Mouse (Mus musculus): ENCODE data around the gene Gm20605. TPM values are rescaled to one million over a fixed set of nuclear protein-coding genes. Genes with fewer than 3 reads are reported as not detected.
A peak's percentile ranks its signal among the peaks of the same experiment; 100 is the strongest.

Gm20605 gene
- total RNA-seq, 2 experiments from 2014 or later = 11.6 to 12.8 TPM

DNA sequence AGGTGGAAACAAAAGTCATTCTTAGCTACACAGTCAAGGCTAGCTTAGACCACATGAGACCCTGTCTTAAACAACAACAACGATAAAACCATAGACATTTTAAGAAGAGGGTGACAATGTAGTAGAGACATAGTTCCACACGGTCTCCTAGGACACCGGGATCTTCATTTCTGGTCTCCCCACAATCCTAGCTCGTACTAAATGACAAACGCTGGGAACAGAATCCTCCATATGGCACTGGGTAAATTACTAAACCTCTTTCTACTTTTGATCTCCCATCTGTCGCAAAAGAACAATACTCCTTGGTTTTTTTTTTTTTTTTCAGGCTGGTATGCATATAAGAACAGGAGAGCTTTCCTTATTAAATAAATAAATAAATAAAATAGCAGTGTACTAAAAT, 53.6 kb downstream of the Gm20605 start:
- peak overlapping the region; percentile 96 for H3K4me3 ChIP-seq
- intact Hi-C loops (cut with DNase I) = loop anchor here (2.0 kb wide), 2 partner anchors 54 to 58 kb away; partner anchors contain the start of genes Fbxo24, Gm20605, Lrch4 and Nyap1

DNA sequence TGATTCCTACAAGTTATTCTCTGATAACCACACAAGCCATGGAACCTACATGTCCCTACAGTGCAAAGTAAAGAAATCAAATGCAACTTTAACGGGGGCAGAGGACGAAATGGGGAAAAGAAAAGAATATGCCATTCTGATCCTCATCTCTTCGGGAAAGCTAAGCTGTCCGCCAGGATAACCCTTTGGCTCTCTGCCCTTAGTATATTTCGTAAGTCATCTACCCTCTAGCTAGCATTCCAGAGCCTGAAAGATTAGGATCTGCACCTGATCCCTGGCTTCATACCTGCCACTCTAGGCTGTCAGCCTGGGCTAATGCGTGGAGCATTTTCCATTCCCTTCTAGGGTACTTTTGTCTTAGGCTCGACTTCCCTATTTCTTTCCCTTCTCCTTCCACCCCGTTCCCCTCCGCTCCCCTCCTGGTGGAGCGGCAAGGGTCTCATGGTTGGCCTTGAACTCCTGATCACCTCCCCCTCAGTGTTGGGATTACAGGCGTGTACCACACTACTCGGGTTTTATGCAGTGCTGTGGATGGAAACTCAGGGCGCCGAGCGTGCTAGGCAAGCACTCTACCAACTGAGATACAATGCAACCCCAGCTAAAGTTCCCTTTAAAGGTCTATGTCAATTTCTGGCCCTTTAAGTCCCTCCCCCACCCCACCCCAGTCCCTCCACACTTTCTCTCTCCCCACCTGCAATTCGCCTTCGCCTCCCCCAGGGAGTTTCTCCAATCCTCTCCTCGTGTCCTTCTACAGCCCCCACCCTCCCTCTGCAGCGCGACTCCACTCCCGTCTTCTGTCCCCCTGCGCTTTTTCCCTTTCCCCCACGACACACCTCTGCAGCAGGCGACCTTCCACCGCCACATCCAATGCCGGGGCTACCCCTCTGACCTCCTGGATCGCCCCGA, 54.7 kb downstream of the Gm20605 start:
- H3K27ac ChIP-seq = peak overlapping the region; percentile 71
- intact Hi-C loops (cut with DNase I) = loop anchor here (2.0 kb wide), 2 partner anchors 55 to 57 kb away; partner anchors contain the start of genes Fbxo24, Gm20605, Lrch4 and Nyap1
- H3K4me3 ChIP-seq = peak overlapping the region; percentile 96
- DNase-seq (ENCODE audit: extremely low spot score in 1 of 2, low spot score in 2 of 2) = no peak
- no peak; the same call in 1 of the 2 replicates for TF ChIP-seq CTCF (IDR thresholded peaks at IDR 0.05)

More for the DNA sequence above, 53.6 kb downstream of the Gm20605 start:
- no peak overlapping the region for H3K27ac ChIP-seq
- no peak for TF ChIP-seq CTCF (IDR thresholded peaks at IDR 0.05)
- no peak for DNase-seq (ENCODE audit: extremely low spot score in 1 of 2, low spot score in 2 of 2)

DNA sequence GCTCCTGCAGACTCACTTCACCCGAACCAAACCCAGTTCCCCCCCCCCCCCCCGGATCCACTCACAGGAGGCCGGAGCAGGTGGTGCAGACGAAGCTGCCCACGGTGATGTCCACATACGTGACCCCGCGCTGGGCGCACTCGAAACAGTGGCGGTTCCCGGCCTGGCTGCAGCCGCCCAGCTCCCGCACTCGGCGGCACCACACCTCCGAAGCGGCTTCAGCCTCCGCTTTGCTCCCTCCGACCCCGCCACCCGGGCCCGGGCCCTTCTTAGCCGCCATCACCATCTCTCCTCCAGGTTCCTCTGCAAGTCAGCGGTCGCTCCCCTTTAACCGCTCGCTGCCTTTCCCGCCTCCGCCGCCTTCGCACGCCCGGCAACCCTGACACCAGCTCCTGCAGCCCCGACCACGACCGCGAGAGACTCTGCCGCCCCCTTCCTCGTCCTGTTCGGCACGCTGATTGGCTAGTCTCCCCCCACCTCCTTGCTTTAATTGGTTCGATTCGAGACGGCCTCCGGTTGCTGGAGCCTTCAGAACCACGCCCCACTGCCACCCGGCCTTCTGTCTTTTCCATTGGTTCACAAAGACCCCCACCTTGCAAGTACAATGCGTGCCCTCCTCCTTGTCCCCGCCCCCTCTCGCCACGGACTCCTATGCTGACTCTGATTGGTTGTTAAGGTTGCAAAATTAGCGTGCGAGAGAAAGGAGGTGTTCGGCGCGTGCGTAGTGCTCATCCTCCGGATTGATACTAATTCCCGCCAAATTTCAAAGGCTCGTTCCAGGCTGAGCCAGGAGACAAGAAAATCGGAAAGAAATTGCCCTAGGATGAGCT, 55.5 kb downstream of the Gm20605 start, which contains the start of gene Agfg2:
TSS of gene Agfg2 (minus strand) at position 433 of the 830 bp plus-strand sequence.
- peak; percentile 10; the same call in 1 of the 2 replicates for TF ChIP-seq CTCF (IDR thresholded peaks at IDR 0.05)
- DNase-seq (ENCODE audit: extremely low spot score in 1 of 2, low spot score in 2 of 2) = peak; percentile 95 to 98
- intact Hi-C loops (cut with DNase I) = no loop called here
- Histone ChIP-seq H3K27ac (peak within 1 kb of the TSS; percentile 71), H3K4me3 (peak within 1 kb of the TSS; percentile 96)

DNA sequence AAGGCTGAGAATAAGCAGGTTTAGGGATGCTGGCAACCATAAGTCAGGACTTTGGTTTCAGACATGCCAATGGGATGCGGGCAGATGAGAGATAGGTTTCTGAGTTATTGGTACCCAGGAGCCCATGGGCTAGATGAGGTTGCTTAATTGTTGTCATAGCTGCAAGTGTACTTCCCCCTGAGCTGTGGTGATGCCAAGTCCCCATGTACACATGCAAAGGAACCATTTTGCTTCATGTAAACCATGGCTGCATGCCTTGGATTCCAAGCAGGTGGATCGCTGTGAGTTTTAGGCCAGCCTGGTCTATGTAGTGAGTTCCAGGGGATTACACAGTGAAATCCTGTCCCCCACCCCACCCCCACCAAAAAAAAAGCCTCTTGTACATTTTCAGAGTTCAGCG, 56.7 kb downstream of the Gm20605 start:
- Histone ChIP-seq H3K27ac (no peak overlapping the region), H3K4me3 (no peak overlapping the region)
- no peak for DNase-seq (ENCODE audit: extremely low spot score in 1 of 2, low spot score in 2 of 2)
- TF ChIP-seq CTCF (IDR thresholded peaks at IDR 0.05) = no peak
- intact Hi-C loops (cut with DNase I) = no loop called here

DNA sequence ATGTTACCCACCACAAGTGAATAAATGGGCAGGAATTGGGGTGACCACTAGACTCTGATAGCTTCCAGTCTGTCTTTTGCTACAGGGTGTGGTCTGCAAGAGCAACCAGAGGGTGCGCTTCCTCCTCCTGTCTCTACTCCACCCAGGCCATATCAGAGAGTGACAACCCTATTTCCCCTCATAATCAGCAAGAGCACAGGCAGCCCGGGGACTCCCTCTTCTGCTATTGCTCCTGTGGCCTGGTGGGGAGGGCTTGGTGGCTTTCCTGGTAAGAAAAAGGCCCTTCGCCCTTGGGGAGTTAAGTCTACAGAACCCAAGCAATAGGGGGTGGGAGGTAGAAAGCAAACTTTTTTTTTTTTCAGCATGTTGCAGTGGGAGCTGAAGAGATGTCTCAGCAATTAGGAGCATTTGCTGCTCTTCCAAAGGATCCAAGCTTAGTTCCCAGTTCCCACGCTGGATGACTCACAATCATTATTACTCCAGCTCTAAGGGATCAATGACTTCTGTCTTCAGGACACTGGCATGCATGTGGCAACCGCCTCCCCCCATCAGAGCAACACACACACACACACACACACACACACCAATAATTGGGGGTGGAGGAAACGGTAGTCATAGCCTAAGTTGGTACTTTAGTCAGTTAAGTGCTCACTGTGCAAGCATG, 57.3 kb downstream of the Gm20605 start:
- DNase-seq (ENCODE audit: extremely low spot score in 1 of 2, low spot score in 2 of 2) = no peak
- Histone ChIP-seq H3K27ac (no peak overlapping the region), H3K4me3 (no peak overlapping the region)
- no peak for TF ChIP-seq CTCF (IDR thresholded peaks at IDR 0.05)
- intact Hi-C loops (cut with DNase I) = no loop called here

DNA sequence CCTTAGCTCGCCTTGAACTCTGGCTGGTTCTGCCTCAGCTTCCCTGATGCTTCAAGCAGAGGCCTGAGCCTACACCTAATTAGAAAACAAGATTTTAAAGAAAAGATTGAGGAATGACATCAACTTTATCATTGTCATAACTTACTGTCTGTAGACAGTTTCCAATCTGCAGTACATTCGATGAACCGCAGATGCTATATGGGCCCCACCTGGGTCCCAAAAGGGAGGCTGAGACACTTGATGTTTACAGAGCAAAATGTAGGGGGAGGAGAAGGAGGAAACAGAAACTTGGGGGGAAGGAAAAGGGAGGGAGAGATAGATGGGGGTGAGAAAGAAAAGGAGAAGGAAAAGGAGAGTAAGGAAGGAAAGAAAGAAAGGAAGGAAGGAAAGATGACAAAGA, 61.0 kb downstream of the Gm20605 start:
- H3K27ac ChIP-seq = no peak overlapping the region
- intact Hi-C loops (cut with DNase I) = no loop called here
- TF ChIP-seq CTCF (IDR thresholded peaks at IDR 0.05) = no peak
- no peak overlapping the region for H3K4me3 ChIP-seq
- no peak for DNase-seq (ENCODE audit: extremely low spot score in 1 of 2, low spot score in 2 of 2)

DNA sequence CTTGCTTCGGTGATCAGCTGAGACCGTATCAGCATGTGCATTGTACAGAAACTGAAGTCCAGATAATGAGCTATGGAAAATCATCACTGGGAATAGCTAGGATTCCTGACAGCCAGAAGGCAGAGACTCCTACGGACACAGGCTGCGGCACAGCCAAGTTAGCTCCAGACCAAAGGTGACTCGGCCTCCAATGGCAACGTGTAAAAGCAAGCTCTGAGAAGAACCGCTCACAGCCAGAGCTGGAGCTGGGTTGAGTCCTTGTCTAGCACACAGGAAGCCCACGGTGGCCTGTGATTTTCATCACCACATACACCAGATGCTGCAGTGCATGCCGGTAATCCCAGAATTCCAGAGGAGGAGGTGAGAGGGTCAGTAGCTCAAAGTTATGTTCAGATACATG, 61.6 kb downstream of the Gm20605 start:
- no peak overlapping the region for H3K4me3 ChIP-seq
- intact Hi-C loops (cut with DNase I) = no loop called here
- H3K27ac ChIP-seq = no peak overlapping the region
- no peak for DNase-seq (ENCODE audit: extremely low spot score in 1 of 2, low spot score in 2 of 2)
- no peak for TF ChIP-seq CTCF (IDR thresholded peaks at IDR 0.05)

DNA sequence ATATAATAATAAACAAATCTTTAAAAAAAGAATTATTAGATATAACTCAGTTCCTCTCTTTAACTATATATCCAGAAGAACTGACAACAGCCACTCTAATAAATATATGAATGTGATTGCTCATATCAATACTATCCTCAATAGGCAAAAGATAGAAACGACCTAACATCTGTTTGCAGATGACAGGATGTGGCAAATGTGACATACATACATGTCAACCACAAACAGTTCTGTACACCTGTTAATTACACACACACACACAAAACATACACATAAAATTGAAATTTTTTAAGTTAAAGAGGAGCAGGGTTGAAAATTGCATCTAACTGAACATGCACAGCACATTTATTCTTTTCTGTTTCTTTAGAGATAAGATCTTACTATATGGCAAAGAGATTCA, 62.9 kb downstream of the Gm20605 start:
- no peak overlapping the region for H3K27ac ChIP-seq
- H3K4me3 ChIP-seq = no peak overlapping the region
- no peak for DNase-seq (ENCODE audit: extremely low spot score in 1 of 2, low spot score in 2 of 2)
- TF ChIP-seq CTCF (IDR thresholded peaks at IDR 0.05) = no peak
- intact Hi-C loops (cut with DNase I) = no loop called here

Other genes with a start within 250 kb of the Gm20605 start
- gene Zan, start 152.1 kb upstream of the Gm20605 start, total RNA-seq (2021) = under 1 TPM; 0.30 to 0.38 TPM
- gene Pop7, start 126.7 kb upstream of the Gm20605 start, total RNA-seq (2021) = 10 to 100 TPM; 30.4 to 35.9 TPM
- gene Gigyf1, start 110.6 kb upstream of the Gm20605 start, total RNA-seq (2021) = 10 to 100 TPM; 58.1 to 59.9 TPM
- not detected for gene Epo, start 95.9 kb upstream of the Gm20605 start, total RNA-seq (2021)
- gene Gnb2, start 95.7 kb upstream of the Gm20605 start, total RNA-seq (2021) = 100 to 1,000 TPM; 570 to 583 TPM
- 100 to 1,000 TPM; 103 to 111 TPM for gene Actl6b, start 75.7 kb upstream of the Gm20605 start, total RNA-seq (2021)
- 10 to 100 TPM; 13.2 to 14.9 TPM for gene Tfr2, start 59.3 kb upstream of the Gm20605 start, total RNA-seq (2021)
- 10 to 100 TPM; 19.9 to 25.1 TPM for gene Mospd3, start 28.1 kb upstream of the Gm20605 start, total RNA-seq (2021)
- 10 to 100 TPM in 1 of 2 experiments, 1 to 10 TPM in 1; 9.6 to 11.2 TPM for gene Pcolce, start 15.4 kb upstream of the Gm20605 start, total RNA-seq (2021)
- under 1 TPM; 0.23 to 0.42 TPM for gene Fbxo24, start 173 bp upstream of the Gm20605 start, total RNA-seq (2021)
- gene Lrch4, start 54 bp upstream of the Gm20605 start, total RNA-seq (2021) = 10 to 100 TPM; 15.9 to 21.2 TPM
- 1 to 10 TPM; 4.8 to 7.2 TPM for gene Sap25, start 12.2 kb downstream of the Gm20605 start, total RNA-seq (2021)
- under 1 TPM; 0.14 to 0.29 TPM for gene Irs3, start 16.5 kb downstream of the Gm20605 start, total RNA-seq (2021)
- 10 to 100 TPM; 43.6 to 45.5 TPM for gene Agfg2, start 55.6 kb downstream of the Gm20605 start, total RNA-seq (2021)
- gene Nyap1, start 112.4 kb downstream of the Gm20605 start, total RNA-seq (2021) = 10 to 100 TPM; 76.3 to 81.7 TPM
- 100 to 1,000 TPM; 150 to 156 TPM for gene Tsc22d4, start 116.6 kb downstream of the Gm20605 start, total RNA-seq (2021)
- 10 to 100 TPM; 22.8 to 25.6 TPM for gene Ppp1r35, start 149.7 kb downstream of the Gm20605 start, total RNA-seq (2021)
- 10 to 100 TPM; 40.1 to 45.2 TPM for gene Mepce, start 158.5 kb downstream of the Gm20605 start, total RNA-seq (2021)
- 1 to 10 TPM; 5.7 to 8.2 TPM for gene Zcwpw1, start 158.6 kb downstream of the Gm20605 start, total RNA-seq (2021)
- 1 to 10 TPM in 1 of 2 experiments, under 1 TPM in 1; 0.54 to 1.3 TPM for gene Pilra, start 207.1 kb downstream of the Gm20605 start, total RNA-seq (2021)
- not detected for gene Pilrb1, start 228.9 kb downstream of the Gm20605 start, total RNA-seq (2021)
- not detected for gene Pilrb2, start 242.6 kb downstream of the Gm20605 start, total RNA-seq (2021)

Measured in left cerebral cortex, adult 2 months (tissue).